Mouse (Mus musculus): Measurements from ENCODE around the gene Scd1. TPM values are rescaled to one million over a fixed set of nuclear protein-coding genes. Genes with fewer than 3 reads are reported as not detected.
A peak's percentile ranks its signal among the peaks of the same experiment; 100 is the strongest.

The Scd1 gene
- polyA plus RNA-seq, 1 experiment from 2014 or later = 3.1 TPM

DNA sequence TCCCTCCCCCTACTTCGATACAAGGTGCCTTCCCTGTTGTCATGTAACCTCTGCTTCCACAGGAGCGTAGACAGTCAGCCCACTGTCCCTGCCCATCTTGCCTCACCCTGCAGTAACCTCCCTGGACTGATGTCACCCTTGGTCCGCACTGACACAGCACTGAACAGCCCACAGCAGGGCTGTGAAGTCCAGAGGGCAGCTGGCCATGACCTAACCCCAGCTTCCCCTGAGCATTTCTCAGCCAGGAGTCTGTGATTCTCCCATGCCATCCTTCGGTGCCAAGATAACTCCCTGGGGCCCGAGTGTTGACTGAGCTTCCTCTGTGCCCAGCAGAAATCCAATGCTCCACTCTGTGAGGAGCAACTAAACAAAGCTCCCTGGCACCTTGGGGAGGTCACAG lies 8.6 kb upstream of the Scd1 start:
- Histone ChIP-seq H3K27ac (ENCODE audit: low read depth) (no peak overlapping the region), H3K9me3 (ENCODE audit: low read depth, low read length) (no peaks in the 10 kb centered on the region), H3K4me1 (ENCODE audit: insufficient read depth) (no peaks in the 10 kb centered on the region), H3K36me3 (ENCODE audit: insufficient read depth) (no peaks in the 10 kb centered on the region), H3K9ac (no peak overlapping the region), H3K4me3 (ENCODE audit: low read depth, low read length) (no peak overlapping the region), H3K27me3 (ENCODE audit: insufficient read depth, low read length) (no peaks in the 10 kb centered on the region), H3K4me2 (no peak overlapping the region)
- ATAC-seq (ENCODE audit: insufficient read depth) = no peak
- 77% methylated on average over 5 of the region's 5 CpGs for WGBS
- TF ChIP-seq CTCF (IDR thresholded peaks at IDR 0.05; ENCODE audit: low read depth) = no peak
- no peak for DNase-seq

DNA sequence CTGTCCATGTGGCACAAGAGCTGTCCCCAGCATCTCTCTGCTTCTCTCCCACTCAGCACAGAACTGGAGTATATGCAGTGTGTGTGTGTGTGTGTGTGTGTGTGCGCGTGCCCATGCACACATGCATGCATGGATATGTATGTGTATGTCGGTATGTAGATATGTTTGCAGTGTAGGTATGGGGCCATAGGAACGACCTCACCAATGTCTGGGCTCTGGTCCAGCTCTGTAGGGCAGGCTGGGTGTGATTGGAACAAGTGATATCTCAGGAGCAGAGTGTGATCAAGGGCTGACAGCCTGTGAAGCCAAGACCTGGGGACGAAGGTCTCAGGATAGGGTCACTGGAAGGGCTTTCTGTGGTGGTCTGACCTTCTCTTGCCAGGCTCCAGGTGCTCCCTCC lies 7.8 kb upstream of the Scd1 start:
- no peak overlapping the region for H3K9ac ChIP-seq
- H3K4me1 ChIP-seq (ENCODE audit: insufficient read depth) = no peaks in the 10 kb centered on the region
- no peak overlapping the region for H3K4me3 ChIP-seq (ENCODE audit: low read depth, low read length)
- H3K9me3 ChIP-seq (ENCODE audit: low read depth, low read length) = no peaks in the 10 kb centered on the region
- H3K27ac ChIP-seq (ENCODE audit: low read depth) = no peak overlapping the region
- TF ChIP-seq CTCF (IDR thresholded peaks at IDR 0.05; ENCODE audit: low read depth) = no peak
- 77% methylated on average over 5 of the region's 5 CpGs for WGBS
- no peak for DNase-seq
- H3K27me3 ChIP-seq (ENCODE audit: insufficient read depth, low read length) = no peaks in the 10 kb centered on the region
- H3K4me2 ChIP-seq = no peak overlapping the region
- no peaks in the 10 kb centered on the region for H3K36me3 ChIP-seq (ENCODE audit: insufficient read depth)
- no peak for ATAC-seq (ENCODE audit: insufficient read depth)

DNA sequence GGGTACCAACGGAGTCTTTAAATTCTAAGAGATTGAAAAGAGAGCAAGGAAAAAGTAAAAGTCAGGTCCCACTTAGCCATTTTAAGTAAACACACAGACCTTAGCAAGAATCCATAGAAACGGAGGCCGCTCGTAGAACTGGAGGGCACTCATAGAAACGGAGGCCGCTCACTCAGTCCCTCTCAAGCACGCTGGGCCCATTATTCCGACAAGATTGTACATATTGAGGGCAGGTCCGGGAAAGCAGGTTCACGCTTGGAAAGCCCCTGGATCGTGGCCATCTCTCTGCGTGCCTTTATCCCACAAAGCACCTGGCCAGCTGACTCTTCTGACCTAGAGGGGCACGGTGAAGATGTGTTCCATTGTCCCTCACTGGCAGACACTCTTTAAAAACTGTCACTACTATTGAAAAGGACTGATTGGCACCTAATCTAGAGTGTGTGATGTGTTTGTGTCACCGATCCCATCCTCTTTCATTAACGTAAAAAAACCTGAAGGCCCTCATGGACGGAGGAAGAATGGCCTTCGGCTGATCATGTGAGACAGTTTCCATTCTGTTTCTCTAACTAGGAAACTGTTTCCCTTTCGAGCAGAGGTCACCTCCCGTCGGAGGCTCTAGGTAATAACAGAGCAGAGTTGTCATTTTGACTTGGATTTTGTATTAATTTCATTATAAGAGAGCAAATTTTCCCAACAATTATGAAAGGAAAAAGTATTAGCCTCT lies 2.8 kb upstream of the Scd1 start:
- H3K4me1 ChIP-seq (ENCODE audit: insufficient read depth) = no peaks in the 10 kb centered on the region
- 76% methylated on average over 20 of the region's 20 CpGs for WGBS
- no peaks in the 10 kb centered on the region for H3K9me3 ChIP-seq (ENCODE audit: low read depth, low read length)
- no peak overlapping the region for H3K27ac ChIP-seq (ENCODE audit: low read depth)
- H3K9ac ChIP-seq = no peak overlapping the region
- no peaks in the 10 kb centered on the region; the same call in 1 of the 2 replicates for H3K27me3 ChIP-seq (ENCODE audit: insufficient read depth, low read length)
- no peak for TF ChIP-seq CTCF (IDR thresholded peaks at IDR 0.05; ENCODE audit: low read depth)
- DNase-seq = peak; percentile 11
- no peak for ATAC-seq (ENCODE audit: insufficient read depth)
- H3K4me3 ChIP-seq (ENCODE audit: low read depth, low read length) = no peak overlapping the region
- no peaks in the 10 kb centered on the region for H3K36me3 ChIP-seq (ENCODE audit: insufficient read depth)
- no peak overlapping the region for H3K4me2 ChIP-seq

DNA sequence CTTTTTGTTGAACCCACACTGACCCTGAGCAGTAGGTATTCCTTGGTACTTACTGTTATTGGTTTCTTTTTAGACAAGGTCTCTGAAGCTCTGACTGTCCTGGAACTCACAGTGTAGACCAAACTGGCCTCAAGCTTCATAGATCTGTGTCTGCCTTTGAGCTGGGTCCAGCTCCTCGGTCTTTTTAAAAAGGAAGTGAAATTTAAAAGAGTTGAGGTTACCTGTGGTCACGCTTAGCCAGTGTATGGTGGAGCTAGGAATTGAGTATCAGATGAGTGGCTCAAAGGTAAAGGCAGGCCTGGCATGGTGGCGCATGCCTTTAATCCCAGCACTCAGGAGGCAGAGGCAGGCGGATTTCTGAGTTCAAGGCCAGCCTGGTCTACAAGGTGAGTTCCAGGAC lies 916 bp upstream of the Scd1 start:
- H3K27me3 ChIP-seq (ENCODE audit: insufficient read depth, low read length) = no peaks in the 10 kb centered on the region; the same call in 1 of the 2 replicates
- no peak for ATAC-seq (ENCODE audit: insufficient read depth)
- peak overlapping the region; percentile 95 for H3K4me2 ChIP-seq
- no peaks in the 10 kb centered on the region for H3K36me3 ChIP-seq (ENCODE audit: insufficient read depth)
- no peaks in the 10 kb centered on the region for H3K4me1 ChIP-seq (ENCODE audit: insufficient read depth)
- no peak for TF ChIP-seq CTCF (IDR thresholded peaks at IDR 0.05; ENCODE audit: low read depth)
- peak overlapping the region; percentile 48 for H3K4me3 ChIP-seq (ENCODE audit: low read depth, low read length)
- no peak for DNase-seq
- peak overlapping the region; percentile 58; the same call in 1 of the 2 replicates for H3K27ac ChIP-seq (ENCODE audit: low read depth)
- H3K9ac ChIP-seq = peak overlapping the region; percentile 44; the same call in 1 of the 2 replicates
- H3K9me3 ChIP-seq (ENCODE audit: low read depth, low read length) = no peaks in the 10 kb centered on the region
- 70% methylated on average over 4 of the region's 4 CpGs for WGBS

DNA sequence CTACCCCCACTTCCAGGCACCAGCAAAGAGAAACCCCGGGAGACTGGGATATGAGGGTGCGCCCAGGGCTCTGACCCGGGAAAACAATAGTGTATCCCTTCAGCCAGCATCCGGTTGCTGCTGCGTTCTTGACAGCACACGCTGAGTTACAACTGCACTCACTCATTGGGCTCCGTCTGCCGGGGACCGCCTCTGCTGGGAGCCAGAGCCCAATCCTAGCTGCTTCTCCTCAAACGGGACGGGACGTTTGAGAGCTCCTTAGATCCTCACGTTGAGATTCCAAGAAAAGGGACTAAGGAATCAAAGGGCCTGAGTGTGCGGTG lies 505 bp upstream of the Scd1 start:
- Histone ChIP-seq H3K4me2 (peak overlapping the region; percentile 95), H3K36me3 (ENCODE audit: insufficient read depth) (no peaks in the 10 kb centered on the region), H3K9ac (peak overlapping the region; percentile 44), H3K4me1 (ENCODE audit: insufficient read depth) (no peaks in the 10 kb centered on the region), H3K9me3 (ENCODE audit: low read depth, low read length) (no peaks in the 10 kb centered on the region), H3K4me3 (ENCODE audit: low read depth, low read length) (peak overlapping the region; percentile 48), H3K27ac (ENCODE audit: low read depth) (peak overlapping the region; percentile 58), H3K27me3 (ENCODE audit: insufficient read depth, low read length) (no peaks in the 10 kb centered on the region; the same call in 1 of the 2 replicates)
- 1% methylated on average over 14 of the region's 14 CpGs for WGBS
- no peak for TF ChIP-seq CTCF (IDR thresholded peaks at IDR 0.05; ENCODE audit: low read depth)
- DNase-seq (peak; percentile 81), ATAC-seq (ENCODE audit: insufficient read depth) (peak; percentile 87)

DNA sequence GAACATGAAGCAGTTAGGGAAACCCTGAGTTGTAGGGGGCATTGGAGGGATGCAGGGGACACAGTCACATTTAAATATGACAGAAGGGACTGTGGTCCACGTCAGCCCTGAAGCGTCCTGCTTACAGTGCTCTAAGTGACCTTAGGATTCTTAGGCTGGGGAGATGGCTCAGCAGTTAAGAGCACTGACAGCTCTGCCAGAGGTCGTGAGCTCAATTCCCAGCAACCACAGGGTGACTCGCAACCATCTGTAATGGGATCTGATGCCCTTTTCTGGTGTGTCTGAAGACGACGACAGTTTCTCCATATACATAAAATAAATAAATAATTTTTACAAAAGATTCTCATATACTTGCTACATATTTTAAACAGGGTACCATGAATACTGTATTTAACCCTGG lies 4.1 kb downstream of the Scd1 start:
- ATAC-seq (ENCODE audit: insufficient read depth) = no peak
- no peaks in the 10 kb centered on the region for H3K4me1 ChIP-seq (ENCODE audit: insufficient read depth)
- H3K9me3 ChIP-seq (ENCODE audit: low read depth, low read length) = no peaks in the 10 kb centered on the region
- H3K27me3 ChIP-seq (ENCODE audit: insufficient read depth, low read length) = no peaks in the 10 kb centered on the region; the same call in 1 of the 2 replicates
- H3K36me3 ChIP-seq (ENCODE audit: insufficient read depth) = 0 out of 2 replicates have a peak, but pooled peaks cover 4% of the 10 kb centered on the region
- no peak overlapping the region for H3K4me3 ChIP-seq (ENCODE audit: low read depth, low read length)
- no peak overlapping the region for H3K9ac ChIP-seq
- WGBS = 70% methylated on average over 6 of the region's 6 CpGs
- no peak for DNase-seq
- no peak for TF ChIP-seq CTCF (IDR thresholded peaks at IDR 0.05; ENCODE audit: low read depth)
- no peak overlapping the region for H3K27ac ChIP-seq (ENCODE audit: low read depth)
- no peak overlapping the region for H3K4me2 ChIP-seq

DNA sequence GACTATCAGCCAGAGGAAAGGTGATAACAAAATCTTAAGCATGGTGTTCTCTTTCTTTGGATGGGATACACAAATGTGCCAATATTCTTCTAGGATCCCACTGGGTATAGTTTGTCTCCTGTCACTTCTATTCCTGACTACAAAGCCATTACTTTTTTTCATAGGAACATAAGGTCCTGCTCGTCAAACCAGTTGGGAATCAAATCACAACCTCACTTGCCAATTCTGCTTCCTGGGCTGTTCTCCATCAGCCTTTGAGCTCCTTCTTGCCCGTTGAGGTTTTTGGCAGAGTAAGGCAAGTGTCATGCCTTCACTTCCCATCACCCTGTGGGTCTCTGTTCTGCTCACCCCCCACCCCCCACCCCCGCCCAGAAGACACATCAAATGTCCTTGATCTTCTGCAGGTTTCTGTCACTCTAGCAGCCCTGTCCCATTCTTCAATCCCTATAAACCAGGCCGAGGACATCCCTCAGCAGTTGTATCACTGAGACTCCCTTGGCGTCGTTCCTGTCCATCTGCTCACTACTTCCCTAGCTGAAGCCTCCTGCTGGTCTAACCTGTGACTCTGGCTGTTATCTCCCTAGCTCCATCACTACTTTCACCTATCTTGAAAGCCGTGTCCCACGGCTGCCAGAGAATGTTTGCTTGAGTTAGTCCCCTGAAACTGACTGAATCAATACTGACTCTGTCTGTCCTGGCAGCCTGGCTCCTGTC lies 7.0 kb downstream of the Scd1 start:
- Histone ChIP-seq H3K36me3 (ENCODE audit: insufficient read depth) (0 out of 2 replicates have a peak, but pooled peaks cover 4% of the 10 kb centered on the region), H3K9ac (no peak overlapping the region), H3K9me3 (ENCODE audit: low read depth, low read length) (no peaks in the 10 kb centered on the region), H3K27me3 (ENCODE audit: insufficient read depth, low read length) (no peaks in the 10 kb centered on the region), H3K4me1 (ENCODE audit: insufficient read depth) (no peaks in the 10 kb centered on the region), H3K4me2 (no peak overlapping the region), H3K27ac (ENCODE audit: low read depth) (no peak overlapping the region), H3K4me3 (ENCODE audit: low read depth, low read length) (no peak overlapping the region)
- no peak for DNase-seq
- no peak for ATAC-seq (ENCODE audit: insufficient read depth)
- WGBS = 65% methylated on average over 8 of the region's 8 CpGs
- no peak for TF ChIP-seq CTCF (IDR thresholded peaks at IDR 0.05; ENCODE audit: low read depth)
